Mouse (Mus musculus) adrenal gland, postnatal 14 days (tissue): ENCODE measurements around the gene Dtx2. TPM values are rescaled to one million over a fixed set of nuclear protein-coding genes. Genes with fewer than 3 reads are reported as not detected.
A peak's percentile ranks its signal among the peaks of the same experiment; 100 is the strongest.

Experiments
- DNase-seq: peaks from one replicate; pipeline ENCODE4 v3.0.0; 2021; ENCODE audit warnings: mixed read lengths
- long read RNA-seq, 2 experiments: library from polyadenylated mRNA; stranded (forward); transcript quantifications; one replicate each; pipeline ENCODE4 v2.0.0; 2021
- total RNA-seq: library from RNA; stranded (reverse); gene quantifications from 2 replicates; pipeline ENCODE4 v1.2.3, GENCODE M21; 2021

Dtx2 gene
- total RNA-seq: 15.4 and 15.5 TPM in 2 replicates
- long read RNA-seq, experiment 1, partial matches to known transcripts: 5 of 17 reads
- long read RNA-seq, experiment 1, other reads (novel, unspliced or antisense): 4 of 17 reads
- long read RNA-seq, experiment 2, transcript Dtx2-202 (11 exons, 2,650 nt): major isoform, 5 of 14 reads
- long read RNA-seq, experiment 2, partial matches to known transcripts: 2 of 14 reads
- long read RNA-seq, experiment 2, other reads (novel, unspliced or antisense): 5 of 14 reads

- DNase-seq: peak; percentile 95
These were observed at the start of gene Dtx2 for GRCm38 (mm10) chr5:135994725-135995687. Gene Dtx2 (plus strand): TSS chr5:135994800.

GRCm38 (mm10) chr5:135945916-135946408 lies 48.6 kb upstream of the Dtx2 start:
- peak; percentile 66 for DNase-seq

- DNase-seq: no peak
These were observed 48.0 kb upstream of the Dtx2 start for GRCm38 (mm10) chr5:135946621-135947020.

GRCm38 (mm10) chr5:135950710-135951412 lies 43.7 kb upstream of the Dtx2 start:
- peak; percentile 59 for DNase-seq

- peak; percentile 43 for DNase-seq
These were observed 42.9 kb upstream of the Dtx2 start for GRCm38 (mm10) chr5:135951660-135952059.

- no peak for DNase-seq
These were observed 41.8 kb upstream of the Dtx2 start for GRCm38 (mm10) chr5:135952830-135953229.

GRCm38 (mm10) chr5:135956300-135957206 lies 38.0 kb upstream of the Dtx2 start:
- no peak for DNase-seq

GRCm38 (mm10) chr5:135957207-135957974 lies 37.2 kb upstream of the Dtx2 start:
- peak; percentile 97 for DNase-seq

GRCm38 (mm10) chr5:135958367-135958766 lies 36.2 kb upstream of the Dtx2 start:
- no peak for DNase-seq

GRCm38 (mm10) chr5:135959911-135960310 lies 34.7 kb upstream of the Dtx2 start:
- DNase-seq: no peak

- no peak for DNase-seq
These were observed 33.5 kb upstream of the Dtx2 start for GRCm38 (mm10) chr5:135960909-135961635.

- no peak for DNase-seq
These were observed 32.5 kb upstream of the Dtx2 start for GRCm38 (mm10) chr5:135962125-135962491.

GRCm38 (mm10) chr5:135962492-135963279 lies 31.9 kb upstream of the Dtx2 start:
- peak; percentile 99 for DNase-seq

- DNase-seq: no peak
These were observed 31.3 kb upstream of the Dtx2 start for GRCm38 (mm10) chr5:135963280-135963627.

GRCm38 (mm10) chr5:135965501-135965930 lies 29.1 kb upstream of the Dtx2 start:
- DNase-seq: peak; percentile 52

GRCm38 (mm10) chr5:135966866-135967265 lies 27.7 kb upstream of the Dtx2 start:
- DNase-seq: no peak

GRCm38 (mm10) chr5:135968781-135969180 lies 25.8 kb upstream of the Dtx2 start:
- DNase-seq: peak; percentile 72

GRCm38 (mm10) chr5:135970247-135970646 lies 24.4 kb upstream of the Dtx2 start:
- no peak for DNase-seq

GRCm38 (mm10) chr5:135971876-135972275 lies 22.7 kb upstream of the Dtx2 start:
- DNase-seq: no peak
